Mouse (Mus musculus) MEL (cell line): ENCODE results near the gene Klf11.

Experiments used
- CHD1 ChIP-seq: IDR thresholded peaks from 2 replicates; pipeline ENCODE4 v1.6.1; 2012; ENCODE audit warnings: low read depth, mild to moderate bottlenecking, inconsistent platforms, low read length, improper control_type of control experiment
- CTCF ChIP-seq, 3 experiments: IDR thresholded peaks in 2 of 3; conservative IDR thresholded peaks in 1 of 3; 2 replicates each; pipeline ENCODE4 v1.5.1; 2011 to 2012; ENCODE audit warnings: low read length in 3 of 3, low read depth in 2 of 3, mild to moderate bottlenecking in 2 of 3, improper control_type of control experiment in 1 of 3, inconsistent platforms in 1 of 3, mixed read lengths in 1 of 3, moderate library complexity in 1 of 3; ENCODE audit not compliant: control insufficient read depth in 1 of 3, insufficient read depth in 1 of 3, poor library complexity in 1 of 3, severe bottlenecking in 1 of 3
- E2F4 ChIP-seq: IDR thresholded peaks from 2 replicates; pipeline ENCODE4 v1.6.1; 2011; ENCODE audit warnings: low read depth, low read length, improper control_type of control experiment, borderline replicate concordance
- ELF1 ChIP-seq: IDR thresholded peaks from 2 replicates; pipeline ENCODE4 v1.6.1; 2014; ENCODE audit warnings: low read depth, mild to moderate bottlenecking, inconsistent platforms, low read length, improper control_type of control experiment, moderate library complexity
- GATA1 ChIP-seq: IDR thresholded peaks from 2 replicates; pipeline ENCODE4 v1.6.1; 2011; ENCODE audit warnings: low read depth, low read length, improper control_type of control experiment
- MAZ ChIP-seq: IDR thresholded peaks from 2 replicates; pipeline ENCODE4 v1.6.1; 2012; ENCODE audit warnings: low read depth, mild to moderate bottlenecking, inconsistent platforms, low read length, improper control_type of control experiment
- MEF2A ChIP-seq: IDR thresholded peaks from 2 replicates; pipeline ENCODE4 v1.6.1; 2014; ENCODE audit warnings: low read depth, mild to moderate bottlenecking, inconsistent platforms, low read length, improper control_type of control experiment; ENCODE audit not compliant: poor library complexity, insufficient replicate concordance, severe bottlenecking; ENCODE audit errors: extremely low read depth
- POLR2A ChIP-seq, 2 experiments: IDR thresholded peaks; 2 replicates each; pipeline ENCODE4 v1.6.1; 2011 to 2012; ENCODE audit warnings: low read length in 2 of 2, mild to moderate bottlenecking in 2 of 2, control low read depth in 1 of 2, improper control_type of control experiment in 1 of 2, low read depth in 1 of 2, moderate library complexity in 1 of 2; ENCODE audit not compliant: control insufficient read depth in 1 of 2, insufficient read depth in 1 of 2, poor library complexity in 1 of 2
- POLR2AphosphoS5 ChIP-seq: IDR thresholded peaks from 2 replicates; pipeline ENCODE4 v1.6.1; 2012; ENCODE audit warnings: low read depth, borderline replicate concordance, mild to moderate bottlenecking, inconsistent platforms, low read length, moderate library complexity, mixed read lengths
- RAD21 ChIP-seq: IDR thresholded peaks from 2 replicates; pipeline ENCODE4 v1.6.1; 2011; ENCODE audit warnings: mild to moderate bottlenecking, low read depth, low read length, improper control_type of control experiment
- RCOR1 ChIP-seq: IDR thresholded peaks from 2 replicates; pipeline ENCODE4 v1.6.1; 2012; ENCODE audit warnings: low read depth, mild to moderate bottlenecking, inconsistent platforms, low read length, improper control_type of control experiment
- SMC3 ChIP-seq: IDR thresholded peaks from 2 replicates; pipeline ENCODE4 v1.6.1; 2011; ENCODE audit warnings: low read depth, low read length, improper control_type of control experiment
- TAL1 ChIP-seq: IDR thresholded peaks from 2 replicates; pipeline ENCODE4 v1.6.1; 2012; ENCODE audit warnings: mild to moderate bottlenecking, inconsistent platforms, low read length, moderate library complexity, mixed read lengths
- ZKSCAN1 ChIP-seq: IDR thresholded peaks from 2 replicates; pipeline ENCODE4 v1.6.1; 2012; ENCODE audit warnings: low read depth, mild to moderate bottlenecking, inconsistent platforms, low read length, improper control_type of control experiment, moderate library complexity

DNA sequence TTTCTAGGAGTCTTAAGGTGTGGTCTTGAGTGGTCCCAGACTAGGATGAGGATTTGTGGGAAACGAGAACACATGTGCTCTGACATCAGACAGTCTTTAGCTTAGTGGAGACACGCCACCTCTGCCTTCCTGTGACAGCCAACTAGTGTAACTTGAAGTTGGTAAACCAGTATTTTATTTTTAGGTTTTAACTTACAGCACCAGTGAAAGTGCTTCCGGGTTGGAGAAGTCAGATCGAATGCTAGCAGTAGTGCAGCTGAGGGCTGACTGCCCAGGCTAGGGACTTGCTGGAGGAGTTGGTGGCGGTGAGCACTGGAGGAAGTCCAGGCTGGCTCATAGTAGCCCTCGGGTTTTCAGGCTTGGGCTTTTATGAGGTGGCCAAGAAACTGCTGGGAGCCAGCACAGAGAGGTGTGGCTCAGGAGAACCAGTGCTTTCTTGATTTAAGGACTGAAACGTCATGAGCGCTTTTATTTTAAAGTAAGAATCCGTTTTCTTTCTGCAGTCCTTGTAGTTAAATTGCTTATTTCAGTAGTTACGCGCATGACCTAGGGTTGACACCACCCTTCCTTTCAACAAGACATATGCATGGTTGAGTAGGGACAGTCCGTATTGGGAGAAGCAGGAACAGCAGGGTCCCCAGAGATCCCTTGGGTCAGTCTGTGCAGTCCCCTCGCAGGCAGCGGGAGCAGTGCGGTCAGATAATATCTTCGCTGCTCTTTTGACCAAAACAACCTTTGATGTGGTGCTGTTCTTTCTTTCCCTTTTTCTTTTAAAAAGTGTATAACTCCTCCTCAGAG is 3.2 kb downstream of the Klf11 start:
- TF ChIP-seq MAZ: no peak
- TF ChIP-seq POLR2AphosphoS5: no peak
- TF ChIP-seq RAD21: no peak
- TF ChIP-seq RCOR1: no peak
- TF ChIP-seq POLR2A (IDR thresholded peaks at IDR 0.05; ENCODE audit: control insufficient read depth in 1 of 2, insufficient read depth in 1 of 2, low read depth in 1 of 2, low read length in 2 of 2, poor library complexity in 1 of 2): no peak
- TF ChIP-seq CTCF (IDR thresholded peaks at IDR 0.05 in 2 of 3, conservative IDR thresholded peaks at IDR 0.05 in 1 of 3; ENCODE audit: control insufficient read depth in 1 of 3, insufficient read depth in 1 of 3, low read depth in 2 of 3, low read length in 3 of 3, poor library complexity in 1 of 3, severe bottlenecking in 1 of 3): no peak
- no peak for TF ChIP-seq E2F4
- TF ChIP-seq MEF2A: no peak
- no peak for TF ChIP-seq SMC3
- no peak for TF ChIP-seq ZKSCAN1
- TF ChIP-seq TAL1: no peak
- TF ChIP-seq GATA1: no peak
- TF ChIP-seq ELF1: no peak
- no peak for TF ChIP-seq CHD1
